Mouse (Mus musculus): ENCODE measurements around the gene Cdhr2. TPM values are rescaled to one million over a fixed set of nuclear protein-coding genes. Genes with fewer than 3 reads are reported as not detected.
A peak's percentile ranks its signal among the peaks of the same experiment; 100 is the strongest.

Cdhr2 gene
- polyA plus RNA-seq, 1 experiment from 2014 or later, result 0.05 TPM

- 4% methylated on average over 44 of the region's 44 CpGs for WGBS
- Histone ChIP-seq H3K9me3 (replicated peaks) (no peaks in the 10 kb centered on the region), H3K27me3 (peaks cover 70% of the 10 kb centered on the region), H3K27ac (no peak overlapping the region), H3K36me3 (ENCODE audit: poor library complexity, severe bottlenecking) (no peaks in the 10 kb centered on the region), H3K9ac (peak overlapping the region; percentile 68), H3K4me1 (peaks cover 29% of the 10 kb centered on the region), H3K4me3 (peak overlapping the region; percentile 51), H3K4me2 (peak overlapping the region; percentile 88)
- peak; percentile 34 for ATAC-seq
Observed at GRCm38 (mm10) chr13:54765281-54766191, 64.3 kb downstream of the Cdhr2 start.

GRCm38 (mm10) chr13:54766192-54766768, 65.0 kb downstream of the Cdhr2 start, which contains the start of gene Sncb:
Sncb (minus strand) TSS chr13:54766595.
- Histone ChIP-seq H3K27ac (no peak within 1 kb of the TSS), H3K27me3 (peaks cover 66% of the 10 kb centered on the region), H3K4me3 (peak within 1 kb of the TSS; percentile 51), H3K4me2 (peak within 1 kb of the TSS; percentile 88), H3K9me3 (replicated peaks) (no peaks in the 10 kb centered on the region), H3K4me1 (peaks cover 25% of the 10 kb centered on the region), H3K36me3 (ENCODE audit: poor library complexity, severe bottlenecking) (no peaks in the 10 kb centered on the region), H3K9ac (peak within 1 kb of the TSS; percentile 68)
- ATAC-seq, result peak; percentile 92
- 1% methylated on average over 35 of the region's 35 CpGs for WGBS

- no peak for ATAC-seq
- no peak overlapping the region for H3K27ac ChIP-seq
- H3K4me2 ChIP-seq, result 0 out of 2 replicates have a peak overlapping the region, but pooled peaks have one; percentile 88
- peaks cover 25% of the 10 kb centered on the region for H3K4me1 ChIP-seq
- H3K9ac ChIP-seq, result no peak overlapping the region
- H3K27me3 ChIP-seq, result peaks cover 62% of the 10 kb centered on the region
- no peaks in the 10 kb centered on the region for H3K9me3 ChIP-seq (replicated peaks)
- no peaks in the 10 kb centered on the region for H3K36me3 ChIP-seq (ENCODE audit: poor library complexity, severe bottlenecking)
- 72% methylated on average over 4 of the region's 4 CpGs for WGBS
- H3K4me3 ChIP-seq, result no peak overlapping the region
Observed at GRCm38 (mm10) chr13:54767012-54767411, 65.8 kb downstream of the Cdhr2 start.

GRCm38 (mm10) chr13:54780592-54780991, 79.3 kb downstream of the Cdhr2 start:
- peak overlapping the region; percentile 25; the same call in 1 of the 2 replicates for H3K27ac ChIP-seq
- no peak overlapping the region for H3K4me3 ChIP-seq
- no peak overlapping the region for H3K9ac ChIP-seq
- WGBS, result 74% methylated on average over 3 of the region's 3 CpGs
- no peak for ATAC-seq
- peaks cover 8% of the 10 kb centered on the region for H3K4me1 ChIP-seq
- no peaks in the 10 kb centered on the region for H3K27me3 ChIP-seq
- no peaks in the 10 kb centered on the region for H3K9me3 ChIP-seq (replicated peaks)
- H3K36me3 ChIP-seq (ENCODE audit: poor library complexity, severe bottlenecking), result no peaks in the 10 kb centered on the region
- no peak overlapping the region for H3K4me2 ChIP-seq

- no peak for ATAC-seq
- H3K9me3 ChIP-seq (replicated peaks), result no peaks in the 10 kb centered on the region
- no peaks in the 10 kb centered on the region for H3K36me3 ChIP-seq (ENCODE audit: poor library complexity, severe bottlenecking)
- WGBS, result 88% methylated on average over 3 of the region's 3 CpGs
- H3K9ac ChIP-seq, result no peak overlapping the region
- H3K27ac ChIP-seq, result peak overlapping the region; percentile 25; the same call in 1 of the 2 replicates
- no peaks in the 10 kb centered on the region for H3K27me3 ChIP-seq
- peaks cover 8% of the 10 kb centered on the region for H3K4me1 ChIP-seq
- no peak overlapping the region for H3K4me3 ChIP-seq
- no peak overlapping the region for H3K4me2 ChIP-seq
Observed at GRCm38 (mm10) chr13:54781086-54781485, 79.8 kb downstream of the Cdhr2 start.

GRCm38 (mm10) chr13:54783235-54783634, 82.0 kb downstream of the Cdhr2 start:
- WGBS, result 36% methylated on average over 2 of the region's 2 CpGs
- Histone ChIP-seq H3K4me1 (peaks cover 8% of the 10 kb centered on the region), H3K4me3 (no peak overlapping the region), H3K9ac (no peak overlapping the region), H3K9me3 (replicated peaks) (no peaks in the 10 kb centered on the region), H3K27ac (no peak overlapping the region), H3K27me3 (no peaks in the 10 kb centered on the region), H3K4me2 (no peak overlapping the region), H3K36me3 (ENCODE audit: poor library complexity, severe bottlenecking) (no peaks in the 10 kb centered on the region)
- no peak for ATAC-seq

GRCm38 (mm10) chr13:54783698-54784097, 82.4 kb downstream of the Cdhr2 start, which contains the start of gene Eif4e1b:
Eif4e1b (plus strand) TSS chr13:54783998.
- Histone ChIP-seq H3K27me3 (no peaks in the 10 kb centered on the region), H3K9me3 (replicated peaks) (no peaks in the 10 kb centered on the region), H3K27ac (no peak within 1 kb of the TSS), H3K4me1 (peaks cover 8% of the 10 kb centered on the region), H3K9ac (no peak within 1 kb of the TSS), H3K4me2 (no peak within 1 kb of the TSS), H3K4me3 (no peak within 1 kb of the TSS), H3K36me3 (ENCODE audit: poor library complexity, severe bottlenecking) (no peaks in the 10 kb centered on the region)
- 93% methylated on average over 4 of the region's 4 CpGs for WGBS
- no peak for ATAC-seq

Other genes with a start within 250 kb of the Cdhr2 start
- 108 and 113 TPM in 2 replicates for gene Thoc3, start 232.6 kb upstream of the Cdhr2 start, polyA plus RNA-seq (2015; fragmentation: Nextera tagmentation; extraction: Ambion mirVana)
- 17.7 and 17.8 TPM in 2 replicates for gene Simc1, start 197.7 kb upstream of the Cdhr2 start, polyA plus RNA-seq (2015; fragmentation: Nextera tagmentation; extraction: Ambion mirVana)
- 262 and 276 TPM in 2 replicates for gene 4833439L19Rik, start 136.0 kb upstream of the Cdhr2 start, polyA plus RNA-seq (2015; fragmentation: Nextera tagmentation; extraction: Ambion mirVana)
- 52.1 and 53.5 TPM in 2 replicates for gene Arl10, start 126.4 kb upstream of the Cdhr2 start, polyA plus RNA-seq (2015; fragmentation: Nextera tagmentation; extraction: Ambion mirVana)
- 59.6 and 66.2 TPM in 2 replicates for gene Nop16, start 111.4 kb upstream of the Cdhr2 start, polyA plus RNA-seq (2015; fragmentation: Nextera tagmentation; extraction: Ambion mirVana)
- 204 and 209 TPM in 2 replicates for gene Higd2a, start 111.3 kb upstream of the Cdhr2 start, polyA plus RNA-seq (2015; fragmentation: Nextera tagmentation; extraction: Ambion mirVana)
- 57.2 and 60.3 TPM in 2 replicates for gene Cltb, start 90.1 kb upstream of the Cdhr2 start, polyA plus RNA-seq (2015; fragmentation: Nextera tagmentation; extraction: Ambion mirVana)
- gene Faf2, start 79.7 kb upstream of the Cdhr2 start, polyA plus RNA-seq (2015; fragmentation: Nextera tagmentation; extraction: Ambion mirVana), result 69.4 and 73.2 TPM in 2 replicates
- 98.6 and 98.8 TPM in 2 replicates for gene Rnf44, start 7.6 kb upstream of the Cdhr2 start, polyA plus RNA-seq (2015; fragmentation: Nextera tagmentation; extraction: Ambion mirVana)
- gene Gprin1, start 48.4 kb downstream of the Cdhr2 start, polyA plus RNA-seq (2015; fragmentation: Nextera tagmentation; extraction: Ambion mirVana), result 3.5 TPM in 2 replicates
- 9.1 and 10.6 TPM in 2 replicates for gene Sncb, start 65.1 kb downstream of the Cdhr2 start, polyA plus RNA-seq (2015; fragmentation: Nextera tagmentation; extraction: Ambion mirVana)
- not detected in 2 replicates for gene Eif4e1b, start 82.5 kb downstream of the Cdhr2 start, polyA plus RNA-seq (2015; fragmentation: Nextera tagmentation; extraction: Ambion mirVana)
- gene Tspan17, start 87.9 kb downstream of the Cdhr2 start, polyA plus RNA-seq (2015; fragmentation: Nextera tagmentation; extraction: Ambion mirVana), result 11.9 and 15.0 TPM in 2 replicates
- gene Unc5a, start 247.9 kb downstream of the Cdhr2 start, polyA plus RNA-seq (2015; fragmentation: Nextera tagmentation; extraction: Ambion mirVana), result 7.2 and 7.5 TPM in 2 replicates